Mouse (Mus musculus) G1E (cell line): Measurements from ENCODE around the gene Klrb1f. TPM values are rescaled to one million over a fixed set of nuclear protein-coding genes. Genes with fewer than 3 reads are reported as not detected.
"Not testable (repeated sequence)": the region's sequence is repeated elsewhere in the genome, so short reads cannot be mapped to it uniquely, and the experiment has no call there.

Source experiments
- ATAC-seq: 2 replicates; pipeline ENCODE4 v1.8.0; 2016; ENCODE audit warnings: mild to moderate bottlenecking; ENCODE audit not compliant: insufficient number of reproducible peaks, poor library complexity, low FRiP score, severe bottlenecking; ENCODE audit errors: extremely low read depth
- DNase-seq: peaks from one replicate; pipeline ENCODE4 v3.0.0; 2012; ENCODE audit warnings: low spot score
- H3K27me3 ChIP-seq: 2 replicates; pipeline ENCODE4 v1.6.1; 2012; ENCODE audit warnings: mild to moderate bottlenecking, low read length, inconsistent platforms; ENCODE audit not compliant: insufficient read depth
- H3K36me3 ChIP-seq: replicated peaks from 2 replicates; pipeline ENCODE3; 2012; ENCODE audit warnings: mild to moderate bottlenecking, inconsistent platforms
- H3K4me1 ChIP-seq: 2 replicates; pipeline ENCODE4 v1.6.1; 2012; ENCODE audit warnings: low read depth, low read length, inconsistent platforms, mixed read lengths; ENCODE audit not compliant: insufficient read depth
- H3K4me3 ChIP-seq: 2 replicates; pipeline ENCODE4 v1.5.1; 2012; ENCODE audit warnings: low read depth, mild to moderate bottlenecking, inconsistent platforms, low read length, moderate library complexity, mixed read lengths
- H3K9me3 ChIP-seq: replicated peaks from 2 replicates; pipeline ENCODE4 v1.6.1; 2012; ENCODE audit warnings: inconsistent platforms
- CTCF ChIP-seq: IDR thresholded peaks from 2 replicates; pipeline ENCODE4 v1.5.1; 2012; ENCODE audit warnings: low read depth, low read length, inconsistent platforms, mixed read lengths
- GATA1 ChIP-seq: IDR thresholded peaks from 2 replicates; pipeline ENCODE4 v1.6.1; 2012; ENCODE audit warnings: borderline replicate concordance, low read length, inconsistent platforms, mixed read lengths
- GATA2 ChIP-seq: IDR thresholded peaks from 2 replicates; pipeline ENCODE4 v1.6.1; 2012; ENCODE audit warnings: low read depth, low read length, inconsistent platforms, borderline replicate concordance
- POLR2AphosphoS5 ChIP-seq: IDR thresholded peaks from 2 replicates; pipeline ENCODE4 v1.6.1; 2012; ENCODE audit warnings: low read depth, low read length, inconsistent platforms; ENCODE audit not compliant: insufficient replicate concordance
- TAL1 ChIP-seq: conservative IDR thresholded peaks from 2 replicates; pipeline ENCODE4 v1.6.1; 2012; ENCODE audit warnings: low read depth, low read length, inconsistent platforms, mixed read lengths
- polyA plus RNA-seq: library from polyadenylated mRNA; stranded (reverse); fragments of >175 nt; gene quantifications from 2 replicates; pipeline ENCODE4 v1.2.3, GENCODE M21; 2012
- total RNA-seq, 2 experiments: library from RNA; stranded (forward) in 1 of 2; stranded (reverse) in 1 of 2; fragments of 200-1000 nt in 1 of 2; fragments of >200 nt in 1 of 2; fragmentation: Nextera tagmentation in 1 of 2; gene quantifications; 2 replicates each; pipeline ENCODE4 v1.2.3; 2014 to 2017

Gene Klrb1f
- total and polyA plus RNA-seq, 3 experiments, result not detected

- no peak for TF ChIP-seq POLR2AphosphoS5
- no peak for TF ChIP-seq TAL1
- TF ChIP-seq CTCF, result no peak
- TF ChIP-seq GATA1, result no peak
- TF ChIP-seq GATA2, result no peak
- no peak for DNase-seq
- no peaks in the 10 kb centered on the region for H3K36me3 ChIP-seq
- peaks cover 4% of the 10 kb centered on the region; the same call in 1 of the 2 replicates for H3K9me3 ChIP-seq
- no peak for ATAC-seq
- H3K4me3 ChIP-seq, result no peak overlapping the region
- H3K27me3 ChIP-seq, result no peaks in the 10 kb centered on the region
- H3K4me1 ChIP-seq, result no peaks in the 10 kb centered on the region
Measured at GRCm38 (mm10) chr6:129058013-129058412, 12.3 kb downstream of the Klrb1f start.

- H3K4me3 ChIP-seq, result no peak overlapping the region
- no peak for ATAC-seq
Measured at GRCm38 (mm10) chr6:129065407-129065806, 19.7 kb downstream of the Klrb1f start.

GRCm38 (mm10) chr6:129065857-129066256 lies 20.2 kb downstream of the Klrb1f start:
- no peak for TF ChIP-seq GATA2
- TF ChIP-seq CTCF, result no peak
- no peak for TF ChIP-seq TAL1
- TF ChIP-seq POLR2AphosphoS5, result no peak
- no peak for TF ChIP-seq GATA1
- H3K4me1 ChIP-seq, result no peaks in the 10 kb centered on the region
- no peak overlapping the region for H3K4me3 ChIP-seq
- no peaks in the 10 kb centered on the region for H3K27me3 ChIP-seq
- ATAC-seq (no peak), DNase-seq (no peak)
- no peaks in the 10 kb centered on the region for H3K36me3 ChIP-seq
- H3K9me3 ChIP-seq, result peaks cover 4% of the 10 kb centered on the region; the same call in 1 of the 2 replicates

More at GRCm38 (mm10) chr6:129065407-129065806, 19.7 kb downstream of the Klrb1f start:
- no peak for TF ChIP-seq POLR2AphosphoS5
- TF ChIP-seq CTCF, result no peak
- no peak for TF ChIP-seq TAL1
- no peak for TF ChIP-seq GATA2
- TF ChIP-seq GATA1, result no peak
- Histone ChIP-seq H3K4me1 (no peaks in the 10 kb centered on the region), H3K27me3 (no peaks in the 10 kb centered on the region), H3K36me3 (no peaks in the 10 kb centered on the region), H3K9me3 (peaks cover 4% of the 10 kb centered on the region; the same call in 1 of the 2 replicates)
- no peak for DNase-seq

GRCm38 (mm10) chr6:129066530-129066929 lies 20.8 kb downstream of the Klrb1f start:
- TF ChIP-seq CTCF, result no peak
- no peak for TF ChIP-seq GATA1
- no peak for TF ChIP-seq TAL1
- TF ChIP-seq GATA2, result no peak
- no peak for TF ChIP-seq POLR2AphosphoS5
- peaks cover 4% of the 10 kb centered on the region; the same call in 1 of the 2 replicates for H3K9me3 ChIP-seq
- H3K4me1 ChIP-seq, result no peaks in the 10 kb centered on the region
- no peaks in the 10 kb centered on the region for H3K27me3 ChIP-seq
- ATAC-seq, result no peak
- no peak overlapping the region for H3K4me3 ChIP-seq
- DNase-seq, result no peak
- H3K36me3 ChIP-seq, result no peaks in the 10 kb centered on the region

- no peak for DNase-seq
Measured at GRCm38 (mm10) chr6:129066986-129067385, 21.3 kb downstream of the Klrb1f start.

GRCm38 (mm10) chr6:129085098-129085497 lies 39.4 kb downstream of the Klrb1f start:
- no peaks in the 10 kb centered on the region for H3K27me3 ChIP-seq
- H3K36me3 ChIP-seq, result no peaks in the 10 kb centered on the region
- no peak overlapping the region for H3K4me3 ChIP-seq
- H3K9me3 ChIP-seq, result peaks cover 25% of the 10 kb centered on the region
- DNase-seq, result no peak
- no peak for TF ChIP-seq CTCF
- TF ChIP-seq GATA1, result no peak
- TF ChIP-seq POLR2AphosphoS5, result no peak
- TF ChIP-seq TAL1, result no peak
- H3K4me1 ChIP-seq, result no peaks in the 10 kb centered on the region
- ATAC-seq, result no peak

More at GRCm38 (mm10) chr6:129066986-129067385, 21.3 kb downstream of the Klrb1f start:
- TF ChIP-seq POLR2AphosphoS5 (no peak), CTCF (no peak), GATA2 (no peak), GATA1 (no peak), TAL1 (no peak)
- no peaks in the 10 kb centered on the region for H3K27me3 ChIP-seq
- H3K9me3 ChIP-seq, result peaks cover 4% of the 10 kb centered on the region; the same call in 1 of the 2 replicates
- no peak overlapping the region for H3K4me3 ChIP-seq
- no peaks in the 10 kb centered on the region for H3K4me1 ChIP-seq
- H3K36me3 ChIP-seq, result no peaks in the 10 kb centered on the region
- ATAC-seq, result peak; percentile 22; the same call in 1 of the 2 replicates

- ATAC-seq, H3K4me3 ChIP-seq: not testable (repeated sequence)
Measured at GRCm38 (mm10) chr6:129086031-129086430, 40.3 kb downstream of the Klrb1f start.

More at GRCm38 (mm10) chr6:129086031-129086430, 40.3 kb downstream of the Klrb1f start:
- not testable (repeated sequence) for H3K27me3 ChIP-seq, H3K4me1 ChIP-seq, DNase-seq, H3K36me3 ChIP-seq
- peaks cover 25% of the 10 kb centered on the region for H3K9me3 ChIP-seq
